Mouse (Mus musculus): ENCODE results near the gene Hdac9.

GRCm38 (mm10) chr12:34550268-34550667, 366.6 kb downstream of the Hdac9 start:
- TF ChIP-seq CTCF (IDR thresholded peaks at IDR 0.05; ENCODE audit: borderline replicate concordance, extremely low read depth, insufficient read depth, insufficient read length): no peak
- TF ChIP-seq POLR2A (IDR thresholded peaks at IDR 0.05; ENCODE audit: borderline replicate concordance, extremely low read depth, insufficient read depth, insufficient read length, poor library complexity, severe bottlenecking): no peak

Data from brain, embryonic 14.5 days (tissue).